Mouse (Mus musculus): Measurements from ENCODE around the gene Bmt2. TPM values are rescaled to one million over a fixed set of nuclear protein-coding genes. Genes with fewer than 3 reads are reported as not detected.

The Bmt2 gene
- polyA plus RNA-seq, 1 experiment from 2014 or later, result 23.7 TPM

- Histone ChIP-seq H3K4me2 (no peak overlapping the region), H3K4me3 (ENCODE audit: low read depth, low read length) (no peak overlapping the region), H3K4me1 (ENCODE audit: control insufficient read depth, insufficient read depth, low read length) (no peaks in the 10 kb centered on the region), H3K27ac (ENCODE audit: low read depth, low read length) (no peak overlapping the region), H3K9ac (ENCODE audit: low read depth, low read length) (no peak overlapping the region), H3K36me3 (ENCODE audit: control insufficient read depth, insufficient read depth, low read length) (peaks cover 8% of the 10 kb centered on the region; the same call in 1 of the 2 replicates), H3K27me3 (ENCODE audit: control insufficient read depth, insufficient read depth, low read length) (no peaks in the 10 kb centered on the region), H3K9me3 (replicated peaks; ENCODE audit: control insufficient read depth, low read length) (no peaks in the 10 kb centered on the region)
- no peak for ATAC-seq (replicated peaks; ENCODE audit: insufficient number of reproducible peaks, low FRiP score, low TSS enrichment)
Observed at GRCm38 (mm10) chr6:13648305-13648704, 29.5 kb downstream of the Bmt2 start.

GRCm38 (mm10) chr6:13636582-13636989 is 41.2 kb downstream of the Bmt2 start:
- H3K4me2 ChIP-seq, result no peak overlapping the region
- no peak overlapping the region for H3K4me3 ChIP-seq (ENCODE audit: low read depth, low read length)
- 0 out of 2 replicates have a peak, but pooled peaks cover 4% of the 10 kb centered on the region for H3K4me1 ChIP-seq (ENCODE audit: control insufficient read depth, insufficient read depth, low read length)
- peak overlapping the region; percentile 76 for H3K27ac ChIP-seq (ENCODE audit: low read depth, low read length)
- H3K27me3 ChIP-seq (ENCODE audit: control insufficient read depth, insufficient read depth, low read length), result no peaks in the 10 kb centered on the region
- peaks cover 3% of the 10 kb centered on the region; the same call in 1 of the 2 replicates for H3K36me3 ChIP-seq (ENCODE audit: control insufficient read depth, insufficient read depth, low read length)
- 37% methylated on average over 3 of the region's 3 CpGs for WGBS (ENCODE audit: insufficient replicate concordance)
- H3K9ac ChIP-seq (ENCODE audit: low read depth, low read length), result no peak overlapping the region
- ATAC-seq (replicated peaks; ENCODE audit: insufficient number of reproducible peaks, low FRiP score, low TSS enrichment), result peak; percentile 81
- no peaks in the 10 kb centered on the region for H3K9me3 ChIP-seq (replicated peaks; ENCODE audit: control insufficient read depth, low read length)

DNA sequence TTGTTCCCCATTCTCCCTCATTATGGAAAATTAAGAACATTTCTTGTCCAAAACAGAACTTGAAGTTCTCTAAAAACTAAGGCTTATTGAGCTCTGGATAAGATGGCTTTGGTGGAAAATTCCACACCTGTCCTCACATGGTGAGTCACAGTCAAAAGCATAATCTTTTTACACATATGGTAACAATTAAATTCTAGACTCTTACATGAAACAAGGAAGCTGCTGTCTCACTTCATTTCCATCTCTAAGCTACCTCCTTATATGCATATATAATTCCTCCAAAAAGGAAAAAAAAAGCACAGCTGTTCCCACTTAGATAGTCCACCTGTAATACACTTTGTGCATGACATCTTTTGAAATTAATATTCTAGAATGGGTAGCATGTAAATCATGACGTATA is 45.2 kb downstream of the Bmt2 start:
- Histone ChIP-seq H3K4me1 (ENCODE audit: control insufficient read depth, insufficient read depth, low read length) (0 out of 2 replicates have a peak, but pooled peaks cover 4% of the 10 kb centered on the region), H3K27me3 (ENCODE audit: control insufficient read depth, insufficient read depth, low read length) (no peaks in the 10 kb centered on the region), H3K9me3 (replicated peaks; ENCODE audit: control insufficient read depth, low read length) (no peaks in the 10 kb centered on the region), H3K9ac (ENCODE audit: low read depth, low read length) (no peak overlapping the region), H3K4me2 (no peak overlapping the region), H3K27ac (ENCODE audit: low read depth, low read length) (no peak overlapping the region), H3K4me3 (ENCODE audit: low read depth, low read length) (no peak overlapping the region), H3K36me3 (ENCODE audit: control insufficient read depth, insufficient read depth, low read length) (no peaks in the 10 kb centered on the region)
- 93% methylated on average over 1 of the region's 1 CpGs for WGBS (ENCODE audit: insufficient replicate concordance)
- no peak for ATAC-seq (replicated peaks; ENCODE audit: insufficient number of reproducible peaks, low FRiP score, low TSS enrichment)

DNA sequence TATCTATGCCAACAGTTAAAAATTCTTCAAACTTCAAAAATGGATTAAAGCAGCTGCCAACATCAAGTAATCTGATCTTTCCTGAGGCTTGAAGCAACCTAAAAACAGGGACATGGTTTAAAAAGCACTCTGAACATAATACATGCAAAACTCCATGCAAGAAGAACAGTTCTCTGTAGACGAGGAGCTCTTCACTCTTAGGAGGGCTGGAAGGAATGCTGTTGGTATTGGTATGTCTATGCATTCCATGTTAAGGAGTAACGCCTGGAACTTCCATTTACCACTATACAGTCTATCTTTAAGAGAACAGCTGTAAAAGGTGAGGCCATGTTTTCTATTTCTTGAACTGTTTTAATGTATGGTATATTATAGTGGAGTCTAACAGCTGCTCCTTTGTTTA is 47.2 kb downstream of the Bmt2 start:
- Histone ChIP-seq H3K27ac (ENCODE audit: low read depth, low read length) (no peak overlapping the region), H3K36me3 (ENCODE audit: control insufficient read depth, insufficient read depth, low read length) (no peaks in the 10 kb centered on the region), H3K4me1 (ENCODE audit: control insufficient read depth, insufficient read depth, low read length) (no peaks in the 10 kb centered on the region), H3K9me3 (replicated peaks; ENCODE audit: control insufficient read depth, low read length) (no peaks in the 10 kb centered on the region), H3K4me2 (no peak overlapping the region), H3K4me3 (ENCODE audit: low read depth, low read length) (no peak overlapping the region), H3K9ac (ENCODE audit: low read depth, low read length) (no peak overlapping the region), H3K27me3 (ENCODE audit: control insufficient read depth, insufficient read depth, low read length) (no peaks in the 10 kb centered on the region)
- WGBS (ENCODE audit: insufficient replicate concordance), result 62% methylated on average over 2 of the region's 2 CpGs
- ATAC-seq (replicated peaks; ENCODE audit: insufficient number of reproducible peaks, low FRiP score, low TSS enrichment), result no peak

- no peaks in the 10 kb centered on the region for H3K9me3 ChIP-seq (replicated peaks; ENCODE audit: control insufficient read depth, low read length)
- H3K4me2 ChIP-seq, result no peak overlapping the region
- ATAC-seq (replicated peaks; ENCODE audit: insufficient number of reproducible peaks, low FRiP score, low TSS enrichment), result no peak
- no peak overlapping the region for H3K4me3 ChIP-seq (ENCODE audit: low read depth, low read length)
- no peaks in the 10 kb centered on the region for H3K4me1 ChIP-seq (ENCODE audit: control insufficient read depth, insufficient read depth, low read length)
- no peaks in the 10 kb centered on the region for H3K27me3 ChIP-seq (ENCODE audit: control insufficient read depth, insufficient read depth, low read length)
- no peak overlapping the region for H3K27ac ChIP-seq (ENCODE audit: low read depth, low read length)
- WGBS (ENCODE audit: insufficient replicate concordance), result 75% methylated on average over 2 of the region's 2 CpGs
- H3K9ac ChIP-seq (ENCODE audit: low read depth, low read length), result no peak overlapping the region
- H3K36me3 ChIP-seq (ENCODE audit: control insufficient read depth, insufficient read depth, low read length), result no peaks in the 10 kb centered on the region
Observed at GRCm38 (mm10) chr6:13619618-13620017, 58.1 kb downstream of the Bmt2 start.

GRCm38 (mm10) chr6:13617110-13617509 is 60.7 kb downstream of the Bmt2 start:
- Histone ChIP-seq H3K9ac (ENCODE audit: low read depth, low read length) (no peak overlapping the region), H3K27me3 (ENCODE audit: control insufficient read depth, insufficient read depth, low read length) (no peaks in the 10 kb centered on the region), H3K36me3 (ENCODE audit: control insufficient read depth, insufficient read depth, low read length) (no peaks in the 10 kb centered on the region), H3K4me3 (ENCODE audit: low read depth, low read length) (no peak overlapping the region), H3K4me1 (ENCODE audit: control insufficient read depth, insufficient read depth, low read length) (no peaks in the 10 kb centered on the region), H3K9me3 (replicated peaks; ENCODE audit: control insufficient read depth, low read length) (no peaks in the 10 kb centered on the region), H3K27ac (ENCODE audit: low read depth, low read length) (no peak overlapping the region), H3K4me2 (no peak overlapping the region)
- ATAC-seq (replicated peaks; ENCODE audit: insufficient number of reproducible peaks, low FRiP score, low TSS enrichment), result no peak
- whole genome bisulfite sequencing (ENCODE audit: insufficient replicate concordance), result 73% methylated on average over 3 of the region's 3 CpGs

DNA sequence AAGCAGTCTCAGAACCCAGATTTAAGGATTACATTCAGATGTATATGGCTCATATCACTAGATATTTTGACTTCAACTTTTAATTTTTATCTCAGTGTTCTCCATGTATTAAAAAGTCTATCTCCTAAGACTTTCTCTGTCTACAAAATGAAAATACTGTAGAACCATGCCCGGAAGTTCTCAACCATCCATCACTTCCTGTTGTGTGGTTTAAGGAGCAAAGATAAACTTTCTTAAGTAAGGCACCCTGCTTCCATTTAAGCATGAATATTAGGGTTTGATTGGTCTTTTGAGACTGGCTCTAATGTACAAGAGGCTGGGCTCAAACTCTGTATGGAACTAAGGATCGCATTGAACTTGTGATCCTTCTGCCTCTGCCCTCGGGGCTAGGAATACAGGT is 63.2 kb downstream of the Bmt2 start:
- ATAC-seq (replicated peaks; ENCODE audit: insufficient number of reproducible peaks, low FRiP score, low TSS enrichment), result no peak
- Histone ChIP-seq H3K27me3 (ENCODE audit: control insufficient read depth, insufficient read depth, low read length) (no peaks in the 10 kb centered on the region), H3K36me3 (ENCODE audit: control insufficient read depth, insufficient read depth, low read length) (no peaks in the 10 kb centered on the region), H3K4me1 (ENCODE audit: control insufficient read depth, insufficient read depth, low read length) (no peaks in the 10 kb centered on the region), H3K4me3 (ENCODE audit: low read depth, low read length) (no peak overlapping the region), H3K9ac (ENCODE audit: low read depth, low read length) (no peak overlapping the region), H3K27ac (ENCODE audit: low read depth, low read length) (no peak overlapping the region), H3K9me3 (replicated peaks; ENCODE audit: control insufficient read depth, low read length) (no peaks in the 10 kb centered on the region), H3K4me2 (no peak overlapping the region)
- 82% methylated on average over 3 of the region's 3 CpGs for WGBS (ENCODE audit: insufficient replicate concordance)

- H3K4me3 ChIP-seq (ENCODE audit: low read depth, low read length), result no peak overlapping the region
- no peaks in the 10 kb centered on the region for H3K36me3 ChIP-seq (ENCODE audit: control insufficient read depth, insufficient read depth, low read length)
- H3K9ac ChIP-seq (ENCODE audit: low read depth, low read length), result no peak overlapping the region
- no peak overlapping the region for H3K4me2 ChIP-seq
- no peak overlapping the region for H3K27ac ChIP-seq (ENCODE audit: low read depth, low read length)
- ATAC-seq (replicated peaks; ENCODE audit: insufficient number of reproducible peaks, low FRiP score, low TSS enrichment), result no peak
- no peaks in the 10 kb centered on the region for H3K9me3 ChIP-seq (replicated peaks; ENCODE audit: control insufficient read depth, low read length)
- no peaks in the 10 kb centered on the region for H3K27me3 ChIP-seq (ENCODE audit: control insufficient read depth, insufficient read depth, low read length)
- 81% methylated on average over 3 of the region's 3 CpGs for WGBS (ENCODE audit: insufficient replicate concordance)
- H3K4me1 ChIP-seq (ENCODE audit: control insufficient read depth, insufficient read depth, low read length), result no peaks in the 10 kb centered on the region
Observed at GRCm38 (mm10) chr6:13613671-13614070, 64.1 kb downstream of the Bmt2 start.

DNA sequence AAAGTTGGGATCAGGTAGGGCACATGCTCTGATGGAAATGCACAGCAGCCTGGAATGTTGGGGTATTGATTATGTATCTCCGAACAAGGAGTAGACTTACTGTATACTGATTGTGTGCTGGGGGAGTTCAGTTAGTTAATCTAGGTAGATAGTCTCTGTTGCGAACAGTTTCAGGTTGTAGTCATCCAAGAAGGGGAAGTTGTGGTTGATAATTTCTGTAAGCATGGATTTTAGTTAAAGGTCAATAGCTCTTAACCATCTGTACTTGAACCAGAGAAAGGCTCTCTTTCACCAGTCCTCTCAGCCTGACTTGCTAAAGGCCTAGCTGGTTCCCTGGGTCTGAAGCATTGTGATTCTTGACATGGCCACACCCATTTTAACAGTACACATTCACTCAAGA is 66.9 kb downstream of the Bmt2 start:
- Histone ChIP-seq H3K9me3 (replicated peaks; ENCODE audit: control insufficient read depth, low read length) (no peaks in the 10 kb centered on the region), H3K4me3 (ENCODE audit: low read depth, low read length) (no peak overlapping the region), H3K27ac (ENCODE audit: low read depth, low read length) (no peak overlapping the region), H3K36me3 (ENCODE audit: control insufficient read depth, insufficient read depth, low read length) (no peaks in the 10 kb centered on the region), H3K4me1 (ENCODE audit: control insufficient read depth, insufficient read depth, low read length) (peaks cover 5% of the 10 kb centered on the region; the same call in 1 of the 2 replicates), H3K4me2 (no peak overlapping the region), H3K9ac (ENCODE audit: low read depth, low read length) (no peak overlapping the region), H3K27me3 (ENCODE audit: control insufficient read depth, insufficient read depth, low read length) (no peaks in the 10 kb centered on the region)
- 92% methylated on average over 2 of the region's 2 CpGs for whole genome bisulfite sequencing (ENCODE audit: insufficient replicate concordance)
- no peak for ATAC-seq (replicated peaks; ENCODE audit: insufficient number of reproducible peaks, low FRiP score, low TSS enrichment)

All from heart, embryonic 11.5 days (tissue).